Mouse (Mus musculus): ENCODE data around the gene Gm28710.

Gene Gm28710

DNA sequence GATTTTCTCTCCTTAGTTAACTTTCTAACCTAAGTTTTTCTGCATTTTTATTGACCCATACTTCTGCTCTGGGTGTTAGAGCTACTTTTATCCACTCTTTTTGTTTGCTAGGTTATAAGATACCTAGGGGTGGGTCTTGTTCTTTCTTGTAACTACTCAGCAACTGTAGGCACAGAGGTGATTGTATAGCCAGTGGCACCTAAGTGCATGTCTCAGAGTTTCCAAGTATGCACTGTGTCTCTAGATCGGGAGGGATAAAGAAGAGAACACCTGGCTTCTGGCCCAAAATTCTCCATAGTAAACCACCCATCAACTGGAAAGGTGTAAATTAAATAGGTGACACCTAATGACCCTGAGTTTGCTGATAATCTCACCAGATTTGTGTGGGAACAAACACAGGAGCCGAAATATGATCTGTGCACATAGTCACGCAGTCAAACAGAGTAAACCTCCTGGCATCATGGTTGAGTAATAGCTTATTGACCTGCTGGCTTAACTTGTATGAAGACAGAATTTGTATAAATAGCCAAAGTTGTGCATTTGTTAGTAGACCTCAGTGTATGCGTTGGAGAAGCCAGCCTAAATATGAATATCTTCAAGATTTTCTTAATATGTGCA, at the start of gene Gm28710:
Gene Gm28710 (plus strand): TSS at position 568 of the 618 bp plus-strand sequence.
- in situ Hi-C loops (cut with MboI; ENCODE audit: unreplicated experiment in 2 of 2) = no loop called here

DNA sequence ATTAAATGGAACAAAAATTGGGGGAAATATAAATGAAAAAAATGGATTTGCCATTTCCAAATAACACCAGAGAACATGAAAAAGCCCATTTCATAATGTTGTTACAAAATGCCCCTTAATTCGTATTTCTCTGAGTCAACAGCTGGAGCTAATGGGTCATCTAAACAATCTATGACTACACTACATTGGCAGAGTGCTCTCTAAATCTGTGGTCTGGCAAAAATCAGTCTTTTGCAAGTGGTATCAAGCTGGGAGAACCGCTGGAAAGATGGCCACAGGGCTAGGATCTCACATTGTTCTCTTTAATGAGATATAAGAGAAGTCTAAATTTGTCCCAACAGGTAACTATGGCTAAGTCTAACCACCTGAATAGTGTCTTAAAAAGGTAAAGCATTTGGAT, 14.4 kb upstream of the Gm28710 start:
- in situ Hi-C loops (cut with MboI; ENCODE audit: unreplicated experiment in 2 of 2) = no loop called here

DNA sequence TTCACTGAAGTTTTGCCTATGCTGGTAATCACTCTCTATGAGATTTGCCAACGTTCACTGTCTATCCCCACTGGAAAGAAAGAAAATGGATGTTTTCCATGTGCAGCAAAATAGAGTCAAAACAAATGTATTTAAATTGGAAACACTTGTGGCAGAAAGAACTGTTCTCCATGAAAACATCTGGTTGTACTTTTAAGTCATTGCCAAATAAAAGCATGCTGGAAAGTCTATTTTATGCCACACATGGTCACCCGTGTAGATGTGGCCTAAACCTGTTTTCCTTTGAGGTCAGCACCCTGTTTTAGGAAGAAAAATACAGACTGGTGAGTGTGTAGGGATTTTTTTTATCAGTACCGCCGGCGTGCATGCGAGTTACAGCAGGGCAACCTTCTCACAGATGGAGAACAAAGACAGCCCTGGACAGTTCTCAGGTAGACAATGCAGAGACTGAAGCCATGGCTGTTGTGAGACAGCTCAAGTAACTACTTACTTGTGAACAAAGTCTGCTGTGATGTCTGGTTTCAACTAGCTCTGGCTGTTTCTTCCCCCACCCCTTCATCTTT, 12.9 kb upstream of the Gm28710 start:
- in situ Hi-C loops (cut with MboI; ENCODE audit: unreplicated experiment in 2 of 2) = no loop called here

DNA sequence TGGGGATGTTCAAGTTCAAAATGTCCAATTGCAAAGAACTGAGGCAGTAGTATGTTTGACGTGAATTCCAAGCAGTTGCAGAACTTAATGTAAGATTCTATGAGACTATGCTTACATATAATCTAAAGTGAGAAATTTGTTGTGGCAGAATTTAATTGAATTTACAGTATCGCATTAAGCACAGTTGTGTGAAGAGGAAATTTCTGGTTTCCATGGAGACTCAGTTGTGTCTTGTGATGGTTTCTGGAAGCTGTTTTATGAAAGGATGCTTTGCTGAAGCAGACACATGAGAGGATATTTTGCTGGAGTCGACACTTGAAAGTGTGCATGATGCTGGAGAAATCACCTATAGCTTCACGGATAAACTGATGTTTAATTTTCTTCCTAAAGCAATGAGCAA, 6.0 kb upstream of the Gm28710 start:
- in situ Hi-C loops (cut with MboI; ENCODE audit: unreplicated experiment in 2 of 2) = no loop called here

DNA sequence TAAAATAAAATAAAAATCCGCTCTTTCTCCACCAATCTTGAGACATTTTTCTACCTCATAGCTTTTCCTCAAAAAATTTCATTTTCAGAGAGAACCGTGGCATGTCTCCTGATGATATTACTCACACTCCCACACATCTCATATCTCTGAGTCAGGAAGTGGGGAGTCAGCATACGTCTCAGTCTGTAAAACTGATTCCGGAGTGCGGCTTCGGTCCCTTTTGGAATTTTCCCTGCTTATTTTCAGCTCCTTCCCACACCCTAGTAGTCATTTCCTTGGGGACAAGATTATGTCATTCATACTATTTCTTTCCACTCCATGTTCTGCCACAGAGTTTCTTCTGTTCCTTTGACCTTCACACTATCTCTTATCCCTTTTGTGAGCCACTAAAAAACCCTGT, 3.4 kb downstream of the Gm28710 start:
- in situ Hi-C loops (cut with MboI; ENCODE audit: unreplicated experiment in 2 of 2) = no loop called here

DNA sequence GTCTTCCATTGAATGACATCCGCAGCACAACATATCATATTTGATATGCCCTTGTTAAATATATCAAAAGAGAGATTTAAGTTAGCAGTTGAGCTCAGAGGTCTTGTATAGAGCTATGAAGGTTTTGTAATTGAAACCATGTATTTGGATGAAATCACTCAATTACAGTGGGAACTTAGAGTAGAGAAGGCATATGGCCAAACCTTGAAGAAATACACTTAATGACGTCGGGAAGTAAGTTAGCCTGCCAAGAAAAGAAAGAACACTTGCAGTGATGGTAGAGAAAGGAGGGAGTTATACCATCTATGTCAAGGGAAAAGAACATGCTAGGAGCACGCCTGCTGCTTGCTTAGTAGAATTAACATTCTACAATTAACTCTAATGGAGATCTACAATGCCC, 11.1 kb downstream of the Gm28710 start:
- in situ Hi-C loops (cut with MboI; ENCODE audit: unreplicated experiment in 2 of 2) = no loop called here

DNA sequence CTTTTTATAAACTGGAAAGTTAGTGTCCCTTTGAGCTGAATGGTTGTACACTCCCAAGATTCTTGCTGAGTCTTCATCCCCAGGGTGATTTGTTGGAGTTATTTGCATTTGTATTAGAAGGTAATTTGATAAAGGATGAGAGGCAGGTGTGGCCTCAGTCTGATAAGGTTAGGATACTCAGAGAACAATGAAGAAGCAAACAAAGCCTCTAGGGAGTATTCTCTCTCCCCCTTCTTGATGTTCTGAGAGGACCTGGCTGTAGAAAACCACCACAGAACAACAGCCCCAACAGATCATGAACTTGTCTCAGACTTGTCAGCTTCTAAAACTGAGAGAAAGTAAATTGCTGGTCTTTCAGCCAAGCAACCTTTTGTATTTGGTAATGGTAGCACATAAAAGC, 47.4 kb downstream of the Gm28710 start:
- in situ Hi-C loops (cut with MboI; ENCODE audit: unreplicated experiment in 2 of 2) = no loop called here

DNA sequence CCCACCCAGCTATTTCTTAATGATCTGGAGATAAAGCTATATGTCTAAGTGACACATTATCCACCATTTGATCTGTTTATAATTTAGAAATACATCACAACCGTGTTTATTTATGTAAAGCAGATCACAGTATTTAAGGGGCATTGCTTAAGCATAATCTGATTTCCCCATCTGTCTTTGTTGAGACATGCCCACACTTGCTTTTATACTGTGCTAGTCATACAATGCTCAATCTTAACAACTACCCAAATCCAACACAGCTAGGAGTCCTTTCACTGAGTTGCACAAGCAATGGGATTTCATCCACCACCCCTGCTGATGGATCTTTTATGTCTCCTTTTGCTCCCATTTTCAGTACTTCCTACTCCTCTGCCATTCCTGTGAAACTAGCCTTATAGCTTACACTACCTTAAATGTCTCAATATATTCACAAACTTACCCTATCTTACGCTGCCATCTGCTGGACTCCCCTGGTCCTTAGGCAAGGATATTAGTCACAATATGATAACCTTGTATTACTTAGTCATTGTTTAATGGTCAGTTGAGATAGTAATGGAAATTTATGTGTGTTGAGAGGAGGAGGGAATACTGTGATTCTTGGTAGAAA, 77.8 kb downstream of the Gm28710 start:
- in situ Hi-C loops (cut with MboI; ENCODE audit: unreplicated experiment in 2 of 2) = no loop called here

DNA sequence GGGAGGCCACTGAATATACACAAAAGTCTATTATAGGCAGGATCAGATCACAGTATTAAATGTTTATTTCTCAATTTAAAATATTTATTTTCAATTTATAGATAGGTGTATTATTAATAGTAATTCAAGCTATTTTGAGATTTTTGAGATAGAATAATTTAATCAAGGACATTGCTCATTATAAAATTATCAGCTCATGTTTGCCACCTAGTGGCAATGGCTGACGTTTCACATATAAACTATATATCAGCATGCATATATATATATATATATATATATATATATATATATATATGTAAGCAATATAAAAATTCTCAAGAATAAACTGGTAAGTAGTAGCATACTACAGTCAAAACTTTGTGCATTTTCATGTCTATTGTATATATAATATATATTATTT, 102.6 kb downstream of the Gm28710 start:
- in situ Hi-C loops (cut with MboI; ENCODE audit: unreplicated experiment in 2 of 2) = loop anchor here in 1 of 2 experiments (25.0 kb wide), 2 partner anchors 582 to 1182 kb away; partner anchors contain the start of gene Speer4c

DNA sequence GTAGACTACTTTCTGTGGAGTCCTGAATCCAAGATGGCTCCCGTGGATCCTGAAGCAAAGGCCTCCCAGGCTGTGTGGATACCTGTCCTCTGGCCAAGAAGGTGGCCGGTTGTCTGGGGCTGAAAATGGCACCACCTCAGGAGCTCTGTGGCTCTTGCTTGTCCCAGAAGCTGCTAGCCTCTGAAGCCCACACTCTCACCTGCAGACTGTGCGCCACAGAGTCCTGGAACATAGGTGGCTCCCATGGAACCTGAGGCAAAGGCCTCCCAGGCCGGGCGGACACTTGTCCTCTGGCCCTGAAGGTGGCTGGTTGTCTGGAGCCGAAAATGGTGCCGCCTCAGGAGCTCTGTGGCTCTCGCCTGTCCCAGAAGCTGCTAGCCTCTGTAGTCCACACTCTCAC, 128.2 kb downstream of the Gm28710 start:
- in situ Hi-C loops (cut with MboI; ENCODE audit: unreplicated experiment in 2 of 2) = no loop called here

DNA sequence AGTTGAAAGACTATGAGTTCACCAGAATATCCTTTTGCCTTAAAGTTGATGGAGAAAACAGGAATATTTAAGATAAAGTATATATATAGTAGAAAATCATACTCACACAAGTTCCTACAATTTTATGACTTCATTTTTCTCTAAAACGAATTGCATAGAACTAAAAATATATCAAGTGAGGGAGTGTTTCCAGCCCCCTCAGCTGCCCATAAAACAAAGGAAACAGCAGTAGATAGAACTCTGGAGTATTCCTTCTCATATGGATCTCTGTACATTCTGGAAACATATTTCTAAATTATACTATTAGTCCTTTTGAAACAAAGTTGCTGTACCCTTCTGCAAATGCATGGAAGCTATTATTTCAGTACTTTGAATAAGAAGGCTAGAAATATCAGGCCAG, 130.9 kb downstream of the Gm28710 start:
- in situ Hi-C loops (cut with MboI; ENCODE audit: unreplicated experiment in 2 of 2) = no loop called here
